Mouse (Mus musculus): ENCODE measurements around the gene Prkd2.

DNA sequence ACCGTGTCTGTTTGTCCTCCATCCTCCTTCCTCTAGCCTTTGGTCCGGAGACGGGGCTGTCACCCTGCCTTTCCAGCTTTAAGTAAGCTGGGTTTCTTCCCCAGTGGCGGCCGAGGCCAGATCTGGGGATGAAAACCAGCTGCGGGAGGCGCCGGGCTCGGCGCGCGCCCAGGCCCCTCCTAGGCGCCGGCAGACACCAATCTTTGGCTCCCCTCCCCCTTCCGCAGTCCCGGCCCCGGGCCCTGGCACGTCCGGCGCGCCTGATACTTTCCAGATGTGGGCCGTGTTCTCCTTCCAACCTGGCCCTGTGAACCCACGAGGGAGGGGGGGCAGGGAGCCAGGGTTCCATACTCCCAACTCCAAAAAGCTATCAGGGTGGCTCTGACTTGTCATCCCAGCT is 48.2 kb downstream of the Prkd2 start:
- TF ChIP-seq MYOG (IDR thresholded peaks at IDR 0.05; ENCODE audit: control insufficient read depth in 1 of 3, insufficient read depth in 1 of 3, insufficient read length in 2 of 3, low read depth in 2 of 3), result no peak
- TF ChIP-seq POLR2A (IDR thresholded peaks at IDR 0.05; ENCODE audit: insufficient read length, low read depth), result no peak
- TF ChIP-seq TCF12 (IDR thresholded peaks at IDR 0.05; ENCODE audit: insufficient read depth, poor library complexity, severe bottlenecking), result no peak
- no peak for TF ChIP-seq MYOD1 (IDR thresholded peaks at IDR 0.05; ENCODE audit: control insufficient read depth in 1 of 3, insufficient read length in 2 of 3, low read depth in 2 of 3)
